Mouse (Mus musculus): ENCODE results near the gene Elp4.

- TF ChIP-seq CTCF (IDR thresholded peaks at IDR 0.05; ENCODE audit: low read depth, low read length) (no peak), POLR2A (IDR thresholded peaks at IDR 0.05; ENCODE audit: borderline replicate concordance, low read depth, low read length) (no peak)
Observed at GRCm38 (mm10) chr2:105674875-105675729, 229.3 kb downstream of the Elp4 start.

Data from bone marrow macrophage, adult 2 months (primary cell).